In the genomic region with DNA sequence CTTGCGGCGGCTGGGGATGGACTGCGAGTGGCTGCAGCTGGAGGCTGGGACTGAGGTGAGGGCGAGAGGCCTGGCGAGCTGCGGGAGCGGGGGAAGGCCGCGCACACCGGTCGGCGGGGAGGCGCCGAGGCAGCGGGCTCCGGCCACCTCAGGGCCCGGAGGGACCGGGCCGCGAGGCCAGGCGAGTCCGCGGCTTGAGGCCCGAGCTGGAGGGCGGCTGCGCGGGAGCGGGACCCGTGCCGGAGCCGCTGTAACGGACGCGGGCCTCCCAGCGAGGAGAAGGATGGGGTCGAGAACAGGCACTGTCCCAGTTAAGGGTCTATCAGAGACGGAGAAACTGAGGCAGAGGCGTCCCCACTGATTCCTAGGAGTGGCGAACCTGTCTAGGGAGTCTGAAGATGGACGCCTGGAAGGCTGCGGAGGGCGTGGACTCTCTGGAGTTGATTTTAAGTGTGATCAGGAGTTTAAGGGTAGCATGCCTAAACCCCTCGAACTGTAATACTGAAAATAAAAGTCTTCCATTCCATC, we compare ENCODE assay signal across 8 mouse cellular contexts. TPM values are rescaled to one million over a fixed set of nuclear protein-coding genes. Genes with fewer than 3 reads are reported as not detected.
DNase-seq lines count a peak whose midpoint lies in the region; ATAC-seq and TF ChIP-seq lines count a peak whose summit lies in the region.

No protein-coding gene starts in this region.

- peak; percentile 25 for DNase-seq in kidney, postnatal 0 days (ENCODE audit: low spot score)
- DNase-seq in kidney, adult 11 months: no peak
- peak; percentile 33 for DNase-seq in forebrain, embryonic 14.5 days (ENCODE audit: low spot score)
- DNase-seq in adrenal gland, postnatal 4 days (ENCODE audit: low spot score in 2 of 2): no peak
- DNase-seq in frontal cortex, postnatal 14 days (ENCODE audit: low spot score in 2 of 2): no peak
- DNase-seq in left cerebral cortex, adult 11 months (ENCODE audit: low spot score): no peak

- peak overlapping the region; percentile 97 for H3K27ac ChIP-seq in kidney, postnatal 0 days
- H3K27ac ChIP-seq in forebrain, embryonic 14.5 days (ENCODE audit: low read depth, low read length): peak overlapping the region; percentile 96
- H3K27ac ChIP-seq in liver, embryonic 15.5 days (replicated peaks): peak overlapping the region; percentile 94

- H3K36me3 ChIP-seq in kidney, postnatal 0 days (ENCODE audit: insufficient read depth, low read length): 0 out of 2 replicates have a peak, but pooled peaks cover 3% of the 10 kb centered on the region
- peaks cover 21% of the 10 kb centered on the region for H3K36me3 ChIP-seq in forebrain, embryonic 14.5 days (ENCODE audit: control insufficient read depth, insufficient read depth, low read length)
- peaks cover 32% of the 10 kb centered on the region for H3K36me3 ChIP-seq in liver, embryonic 15.5 days (replicated peaks)

- no peaks in the 10 kb centered on the region for H3K9me3 ChIP-seq in kidney, postnatal 0 days (replicated peaks; ENCODE audit: low read length)
- no peaks in the 10 kb centered on the region for H3K9me3 ChIP-seq in forebrain, embryonic 14.5 days (replicated peaks; ENCODE audit: control insufficient read depth, low read length)
- no peaks in the 10 kb centered on the region for H3K9me3 ChIP-seq in liver, embryonic 15.5 days (replicated peaks)

- H3K4me1 ChIP-seq in kidney, postnatal 0 days (replicated peaks; ENCODE audit: insufficient read depth, low read length): peaks cover 21% of the 10 kb centered on the region; the same call in 1 of the 2 replicates
- H3K4me1 ChIP-seq in forebrain, embryonic 14.5 days (ENCODE audit: control insufficient read depth, insufficient read depth, low read length): peaks cover 18% of the 10 kb centered on the region
- peaks cover 36% of the 10 kb centered on the region for H3K4me1 ChIP-seq in liver, embryonic 15.5 days (replicated peaks)

- ATAC-seq in kidney, postnatal 0 days (replicated peaks; ENCODE audit: low FRiP score, low read depth): peak; percentile 49
- ATAC-seq in activated CD4-positive, CD25-positive, alpha-beta regulatory T cell, adult 4 months: peak; percentile 21
- ATAC-seq in forebrain, embryonic 14.5 days: peak; percentile 63
- peak; percentile 48 for ATAC-seq in liver, embryonic 15.5 days (ENCODE audit: insufficient read depth)

- TF ChIP-seq CTCF in kidney, postnatal 0 days (IDR thresholded peaks at IDR 0.05; ENCODE audit: low read depth): no peak

- H3K27me3 ChIP-seq in kidney, postnatal 0 days (ENCODE audit: insufficient read depth, low read length): no peaks in the 10 kb centered on the region
- no peaks in the 10 kb centered on the region for H3K27me3 ChIP-seq in forebrain, embryonic 14.5 days (replicated peaks; ENCODE audit: control insufficient read depth, insufficient read depth, low read length)
- no peaks in the 10 kb centered on the region for H3K27me3 ChIP-seq in liver, embryonic 15.5 days

- WGBS in kidney, postnatal 0 days: 0% methylated on average over 40 of the region's 43 CpGs
- WGBS in forebrain, embryonic 14.5 days: under 1% methylated on average over 41 of the region's 43 CpGs
- WGBS in liver, embryonic 15.5 days (ENCODE audit: insufficient replicate concordance): under 1% methylated on average over 43 of the region's 43 CpGs

- H3K4me3 ChIP-seq in kidney, postnatal 0 days (replicated peaks; ENCODE audit: low read depth, low read length): peak overlapping the region; percentile 82
- peak overlapping the region; percentile 97 for H3K4me3 ChIP-seq in forebrain, embryonic 14.5 days (ENCODE audit: low read depth, low read length)
- peak overlapping the region; percentile 93 for H3K4me3 ChIP-seq in liver, embryonic 15.5 days (replicated peaks)

- H3K4me2 ChIP-seq in kidney, postnatal 0 days (ENCODE audit: low read length): peak overlapping the region; percentile 89
- peak overlapping the region; percentile 76 for H3K4me2 ChIP-seq in forebrain, embryonic 14.5 days (ENCODE audit: low read length)
- peak overlapping the region; percentile 77 for H3K4me2 ChIP-seq in liver, embryonic 15.5 days

- peak overlapping the region; percentile 92 for H3K9ac ChIP-seq in kidney, postnatal 0 days (ENCODE audit: low read depth, low read length)
- H3K9ac ChIP-seq in forebrain, embryonic 14.5 days (ENCODE audit: low read length): peak overlapping the region; percentile 99
- peak overlapping the region; percentile 98 for H3K9ac ChIP-seq in liver, embryonic 15.5 days

RNA-seq across cellular contexts. Expression of a gene that starts 0.4 kb away (rescaled TPM):
- polyA plus RNA-seq in kidney, postnatal 0 days (2015; fragmentation: Nextera tagmentation; extraction: Ambion mirVana): 1.2 and 2.1 TPM in 2 replicates
- 1 to 10 TPM; 2.4 to 4.2 TPM for polyA plus RNA-seq in activated CD4-positive, CD25-positive, alpha-beta regulatory T cell, adult 4 months (2017; shearing (Covaris generic))
- polyA plus RNA-seq in forebrain, embryonic 14.5 days (2014; fragmentation: Nextera tagmentation; extraction: Ambion mirVana): 1.9 and 2.4 TPM in 2 replicates
- 0.92 and 1.1 TPM in 2 replicates for polyA plus RNA-seq in liver, embryonic 15.5 days (2015; fragmentation: Nextera tagmentation; extraction: Ambion mirVana)
- 1 to 10 TPM; 6.3 to 7.8 TPM for total RNA-seq in adrenal gland, postnatal 4 days (2021)

RNA-seq across cellular contexts. Expression of a gene that starts 0.5 kb away (rescaled TPM):
- polyA plus RNA-seq in kidney, postnatal 0 days (2015; fragmentation: Nextera tagmentation; extraction: Ambion mirVana): 50.3 and 56.1 TPM in 2 replicates
- polyA plus RNA-seq in activated CD4-positive, CD25-positive, alpha-beta regulatory T cell, adult 4 months (2017; shearing (Covaris generic)): 10 to 100 TPM; 18.4 to 24.2 TPM
- polyA plus RNA-seq in forebrain, embryonic 14.5 days (2014; fragmentation: Nextera tagmentation; extraction: Ambion mirVana): 89.7 and 96.7 TPM in 2 replicates
- polyA plus RNA-seq in liver, embryonic 15.5 days (2015; fragmentation: Nextera tagmentation; extraction: Ambion mirVana): 36.7 and 40.1 TPM in 2 replicates
- total RNA-seq in adrenal gland, postnatal 4 days (2021): 10 to 100 TPM; 88.9 to 93.3 TPM

RNA-seq across cellular contexts. Expression of a gene that starts 45.3 kb away (rescaled TPM):
- 102 and 110 TPM in 2 replicates for polyA plus RNA-seq in kidney, postnatal 0 days (2015; fragmentation: Nextera tagmentation; extraction: Ambion mirVana)
- 10 to 100 TPM; 68.2 to 93.5 TPM for polyA plus RNA-seq in activated CD4-positive, CD25-positive, alpha-beta regulatory T cell, adult 4 months (2017; shearing (Covaris generic))
- 116 and 138 TPM in 2 replicates for polyA plus RNA-seq in forebrain, embryonic 14.5 days (2014; fragmentation: Nextera tagmentation; extraction: Ambion mirVana)
- 57.1 and 65.1 TPM in 2 replicates for polyA plus RNA-seq in liver, embryonic 15.5 days (2015; fragmentation: Nextera tagmentation; extraction: Ambion mirVana)
- total RNA-seq in adrenal gland, postnatal 4 days (2021): 100 to 1,000 TPM in 1 of 2 experiments, 10 to 100 TPM in 1; 99.2 to 101 TPM

Comparison
In these comparisons a context has a peak if more than half of its experiments do, and no peak if none do; other contexts are left out.
1. DNase-seq: peak in kidney, postnatal 0 days (single experiment) and forebrain, embryonic 14.5 days (single experiment); none in kidney, adult 11 months (single experiment), adrenal gland, postnatal 4 days (0 of 2), frontal cortex, postnatal 14 days (0 of 2) and left cerebral cortex, adult 11 months (single experiment).
2. Peak in every context shown above with its lines, with median percentiles within 50 percentile points of each other: ATAC-seq, H3K27ac ChIP-seq, H3K4me2 ChIP-seq, H3K4me3 ChIP-seq and H3K9ac ChIP-seq.